Mouse (Mus musculus) mouse trophoblast stem cell (cell line): ENCODE results near the gene Nsmf.

Experiments
- in situ Hi-C, 2 experiments: fragments of 300-500 bp; cut with MseI, MboI; formaldehyde crosslinking; loops; 2 replicates in 1 of 2; 3 replicates in 1 of 2; pipeline ENCODE4 v1.15.1; 2025

The Nsmf gene

GRCm38 (mm10) chr2:25054221-25055067, at the start of gene Nsmf:
Gene Nsmf, plus strand, starts transcription at chr2:25054355.
- in situ Hi-C loops = no loop called here

- in situ Hi-C loops = no loop called here
These were observed 47.4 kb upstream of the Nsmf start for GRCm38 (mm10) chr2:25006767-25007166.

DNA sequence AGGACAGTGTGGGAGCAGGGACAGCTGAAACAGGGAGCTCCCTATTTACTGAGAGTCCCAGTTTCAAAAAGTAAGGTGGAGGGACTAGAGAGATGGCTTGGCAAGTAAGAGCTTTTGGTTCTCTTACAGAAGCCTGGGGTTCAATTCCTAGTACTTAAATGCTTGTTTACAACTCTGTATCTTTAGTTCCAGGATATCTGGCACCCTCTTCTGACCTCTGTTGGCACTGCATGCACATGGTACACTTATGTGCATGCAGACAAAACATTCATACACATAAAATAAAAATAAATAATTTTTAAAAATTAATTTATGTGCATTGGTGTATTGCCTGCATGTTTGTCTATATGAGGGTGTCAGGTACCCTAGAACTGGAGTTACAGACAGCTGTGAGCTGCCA, 45.9 kb upstream of the Nsmf start:
- in situ Hi-C loops = no loop called here

DNA sequence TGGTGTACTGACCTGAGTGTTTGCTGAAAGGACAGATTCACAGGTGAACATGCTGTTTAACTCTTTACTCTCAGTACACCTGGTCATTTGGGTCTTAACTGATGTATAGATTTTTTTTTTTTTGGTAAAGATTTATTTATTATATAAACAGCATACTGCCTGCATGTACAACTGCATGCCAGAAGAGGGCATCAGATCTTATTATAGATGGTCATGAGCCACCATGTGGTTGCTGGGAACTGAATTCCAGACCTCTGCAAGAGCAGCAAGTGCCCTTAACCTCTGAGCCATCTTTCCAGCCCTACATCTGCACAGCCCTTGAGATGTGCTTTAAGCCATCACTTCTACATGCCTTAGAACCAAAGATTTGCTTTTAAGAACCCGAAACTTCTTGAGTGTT, 31.5 kb upstream of the Nsmf start:
- in situ Hi-C loops = no loop called here

- in situ Hi-C loops = no loop called here
These were observed 29.0 kb upstream of the Nsmf start for GRCm38 (mm10) chr2:25025109-25025508.

- in situ Hi-C loops = no loop called here
These were observed 19.2 kb upstream of the Nsmf start for GRCm38 (mm10) chr2:25034994-25035393.

DNA sequence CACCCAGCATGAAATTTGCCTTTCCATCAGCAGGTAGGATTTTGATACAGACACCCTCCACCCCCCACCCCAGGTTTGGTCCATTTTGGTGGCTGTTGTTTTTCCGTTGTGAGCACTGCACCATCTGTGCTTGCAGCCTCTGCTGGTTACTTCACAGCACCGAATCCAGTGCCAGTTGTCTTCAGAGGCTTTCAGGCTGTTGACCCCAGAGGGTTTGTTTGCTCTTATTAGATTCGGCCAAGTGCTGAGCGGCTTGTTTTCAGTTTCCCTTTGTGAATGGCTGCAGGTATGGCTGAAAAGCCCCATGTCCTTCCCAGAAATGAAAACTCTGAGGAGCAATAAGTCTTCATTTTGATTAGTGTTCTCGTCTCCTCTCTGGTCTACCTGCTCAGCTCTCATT, 14.1 kb upstream of the Nsmf start:
- in situ Hi-C loops = no loop called here

DNA sequence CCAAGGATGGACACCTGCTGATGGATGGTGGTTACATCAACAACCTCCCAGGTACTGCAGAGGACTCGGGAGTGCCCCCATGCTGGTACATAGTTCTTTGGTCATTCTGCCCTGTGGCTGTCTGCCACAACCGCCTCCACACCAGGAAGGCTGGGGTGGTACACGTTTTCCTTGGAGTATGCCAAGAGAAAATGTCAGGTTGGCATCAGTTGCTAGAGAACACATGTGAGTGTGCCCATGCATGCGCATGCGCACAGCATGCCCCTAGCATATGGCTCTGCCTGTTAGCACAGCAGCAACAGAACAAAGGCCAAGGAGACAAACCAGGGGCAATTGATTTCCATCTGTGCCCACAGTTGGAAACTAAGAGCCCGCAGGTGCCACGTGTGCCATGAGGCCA, 3.2 kb upstream of the Nsmf start:
- in situ Hi-C loops = no loop called here

GRCm38 (mm10) chr2:25051450-25051849, 2.7 kb upstream of the Nsmf start:
- in situ Hi-C loops = no loop called here

GRCm38 (mm10) chr2:25053101-25053500, 1.1 kb upstream of the Nsmf start:
- in situ Hi-C loops = no loop called here

- in situ Hi-C loops = no loop called here
These were observed 882 bp downstream of the Nsmf start for GRCm38 (mm10) chr2:25055068-25055405.

- in situ Hi-C loops = no loop called here
These were observed 1.4 kb downstream of the Nsmf start for GRCm38 (mm10) chr2:25055409-25056155.

DNA sequence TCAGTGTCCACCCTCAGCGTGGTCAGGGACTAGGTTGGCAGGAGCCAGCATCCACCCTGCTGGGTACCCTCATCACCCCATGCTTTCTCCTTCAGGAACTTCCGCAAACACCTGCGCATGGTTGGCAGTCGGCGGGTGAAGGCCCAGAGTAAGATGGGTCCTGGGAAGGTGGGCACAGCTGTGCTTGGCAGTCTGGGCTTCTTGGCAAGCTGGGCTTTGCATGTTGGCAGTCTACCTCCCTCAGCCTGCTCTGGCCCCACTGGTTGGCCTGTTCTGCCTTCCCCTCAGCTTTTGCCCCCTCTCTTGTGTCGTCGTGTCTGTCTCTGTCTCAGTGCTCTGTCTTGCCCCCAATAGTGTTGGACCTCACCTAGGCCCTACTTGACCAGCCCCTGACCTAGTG, 4.8 kb downstream of the Nsmf start:
- in situ Hi-C loops = no loop called here

DNA sequence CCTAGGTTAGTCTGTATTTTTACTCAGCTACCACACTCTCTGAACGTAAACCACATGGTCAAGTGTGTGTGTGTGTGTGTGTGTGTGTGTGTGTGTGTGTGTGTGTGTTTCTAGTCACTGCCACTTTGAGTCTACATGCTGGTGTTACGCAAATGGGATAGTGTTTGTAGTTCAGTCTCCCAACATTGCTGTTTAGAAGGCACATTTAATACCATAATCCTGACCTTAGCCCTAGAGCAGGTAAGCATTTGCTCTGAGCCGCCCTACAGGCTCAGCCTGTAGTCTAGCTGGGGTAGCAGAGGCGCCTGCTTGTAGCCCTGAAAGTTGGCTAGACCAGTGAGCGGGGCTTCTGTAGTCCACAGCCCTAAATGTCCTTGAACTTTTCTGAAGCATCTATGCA, 9.4 kb downstream of the Nsmf start:
- in situ Hi-C loops = no loop called here

- in situ Hi-C loops = no loop called here
These were observed 10.1 kb downstream of the Nsmf start for GRCm38 (mm10) chr2:25064285-25064684.

DNA sequence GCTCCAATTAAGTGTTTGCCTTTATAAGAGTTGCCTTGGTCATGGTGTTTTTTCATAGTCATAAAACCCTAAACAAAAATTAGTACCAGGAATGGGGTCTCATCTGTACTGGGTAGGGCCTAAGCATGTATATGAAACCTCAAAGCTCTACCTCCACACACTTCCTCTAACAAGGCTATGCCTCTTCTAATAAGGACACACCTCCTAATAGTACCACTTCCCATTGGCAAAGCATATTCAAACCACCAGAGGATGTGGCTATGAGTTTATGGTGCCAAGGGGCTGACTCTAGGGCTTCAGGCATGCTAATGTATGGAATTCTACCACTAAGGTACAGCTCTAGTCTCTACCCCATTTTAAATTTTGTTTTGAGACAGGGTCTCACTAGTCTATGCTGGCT, 11.4 kb downstream of the Nsmf start:
- in situ Hi-C loops = no loop called here

- in situ Hi-C loops = no loop called here
These were observed 12.4 kb downstream of the Nsmf start for GRCm38 (mm10) chr2:25066552-25066951.

GRCm38 (mm10) chr2:25069537-25069936, 15.4 kb downstream of the Nsmf start:
- in situ Hi-C loops = no loop called here

- in situ Hi-C loops = no loop called here
These were observed 18.2 kb downstream of the Nsmf start for GRCm38 (mm10) chr2:25072398-25072797.

DNA sequence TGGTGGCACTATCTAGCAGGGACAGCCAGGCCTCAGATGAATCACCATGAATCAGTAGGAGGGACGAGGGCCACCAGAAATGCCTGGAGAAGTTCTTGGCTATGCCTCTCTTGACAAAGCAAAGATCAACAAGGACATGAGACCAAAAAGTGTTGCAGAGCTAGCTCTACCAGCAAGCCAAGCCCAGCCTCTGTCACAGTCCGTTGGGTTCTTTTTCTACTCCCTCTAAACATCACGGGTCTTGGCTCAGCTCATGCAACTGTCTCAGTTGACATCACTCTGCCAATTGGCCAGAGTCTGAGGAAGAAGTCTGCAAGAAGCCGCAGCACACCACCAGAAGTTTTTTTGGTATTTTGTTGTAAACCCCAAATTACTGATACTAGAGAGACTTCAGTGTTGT, 21.4 kb downstream of the Nsmf start:
- in situ Hi-C loops = no loop called here

GRCm38 (mm10) chr2:25078967-25079366, 24.8 kb downstream of the Nsmf start:
- in situ Hi-C loops = no loop called here

- in situ Hi-C loops = no loop called here
These were observed 25.9 kb downstream of the Nsmf start, which contains the start of gene Entpd8 for GRCm38 (mm10) chr2:25080076-25080475. Gene Entpd8, plus strand, starts transcription at chr2:25080304.

DNA sequence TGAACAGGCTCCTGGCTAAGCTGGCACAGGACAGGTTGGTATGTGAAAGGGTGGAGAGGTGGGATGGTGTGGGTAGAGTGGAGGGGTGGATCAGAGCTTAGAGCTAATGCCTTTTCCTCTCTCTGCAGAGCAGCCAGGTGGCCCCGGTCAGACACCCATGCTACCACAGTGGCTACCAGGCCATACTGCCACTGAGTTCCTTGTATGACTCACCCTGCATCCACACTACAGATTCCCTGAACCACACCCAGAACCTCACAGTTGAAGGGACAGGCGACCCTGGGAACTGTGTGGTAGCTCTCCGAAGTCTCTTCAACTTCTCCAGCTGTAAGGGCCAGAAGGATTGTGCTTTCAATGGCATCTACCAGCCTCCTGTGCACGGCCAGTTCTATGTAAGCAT, 29.5 kb downstream of the Nsmf start:
- in situ Hi-C loops = no loop called here
